25 mouse cellular contexts compared by ENCODE assay signal in the genomic region with DNA sequence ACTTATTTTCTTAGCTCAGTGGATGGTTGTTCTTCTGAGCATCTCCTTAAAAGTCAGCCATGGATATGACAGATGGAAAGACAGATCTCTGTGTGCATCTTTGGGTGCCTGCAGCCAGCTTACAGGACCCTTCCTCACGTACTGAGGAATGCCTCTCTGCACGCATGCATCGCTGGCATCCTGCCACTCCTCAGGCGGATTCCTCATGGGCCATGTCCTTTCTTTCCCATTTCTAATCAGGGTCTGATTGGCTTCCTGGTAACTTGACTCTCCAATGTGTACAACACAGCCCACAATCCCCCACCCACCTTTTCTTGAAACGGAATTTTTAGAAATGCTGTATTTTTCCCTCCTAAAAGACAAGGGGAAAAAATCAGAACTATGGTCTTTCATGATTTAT.
DNase-seq lines count a peak whose midpoint lies in the region; ATAC-seq lines count a peak whose summit lies in the region.
"Had no signal": no experiment of that assay in that cellular context is flagged by ENCODE, and none has a peak within 500 bp of the region (broad histone marks: within the 10 kb centered on the region; RNA-seq: fewer than 3 reads in every experiment).

No protein-coding gene starts in this region.

- H3K4me1 ChIP-seq in intestine, embryonic 14.5 days (replicated peaks; ENCODE audit: control insufficient read depth, insufficient read depth, low read length), result no peaks in the 10 kb centered on the region
- H3K4me1 ChIP-seq in intestine, embryonic 16.5 days (ENCODE audit: control insufficient read depth, insufficient read depth, low read length), result no peaks in the 10 kb centered on the region
- no peaks in the 10 kb centered on the region for H3K4me1 ChIP-seq in midbrain, embryonic 13.5 days (replicated peaks)
- H3K4me1 ChIP-seq in midbrain, embryonic 15.5 days, result no peaks in the 10 kb centered on the region
- no peaks in the 10 kb centered on the region for H3K4me1 ChIP-seq in embryonic facial prominence, embryonic 11.5 days (ENCODE audit: control insufficient read depth, insufficient read depth, low read length)
- H3K4me1 ChIP-seq in forebrain, embryonic 13.5 days, result no peaks in the 10 kb centered on the region
- H3K4me1 ChIP-seq: forebrain, embryonic 12.5 days; hindbrain, embryonic 10.5 days; kidney, embryonic 15.5 days; lung, embryonic 15.5 days had no signal

- no peaks in the 10 kb centered on the region for H3K36me3 ChIP-seq in intestine, embryonic 14.5 days (ENCODE audit: control insufficient read depth, insufficient read depth, low read length)
- no peaks in the 10 kb centered on the region for H3K36me3 ChIP-seq in intestine, embryonic 16.5 days (ENCODE audit: control insufficient read depth, insufficient read depth, low read length)
- no peaks in the 10 kb centered on the region for H3K36me3 ChIP-seq in midbrain, embryonic 13.5 days
- no peaks in the 10 kb centered on the region for H3K36me3 ChIP-seq in midbrain, embryonic 15.5 days (replicated peaks)
- H3K36me3 ChIP-seq in embryonic facial prominence, embryonic 11.5 days (replicated peaks; ENCODE audit: control insufficient read depth, insufficient read depth, low read depth, low read length), result no peaks in the 10 kb centered on the region
- no peaks in the 10 kb centered on the region for H3K36me3 ChIP-seq in forebrain, embryonic 13.5 days (ENCODE audit: poor library complexity, severe bottlenecking)
- H3K36me3 ChIP-seq: forebrain, embryonic 12.5 days; hindbrain, embryonic 10.5 days; kidney, embryonic 15.5 days; lung, embryonic 15.5 days had no signal

- peak; percentile 47 for DNase-seq in intestine, embryonic 14.5 days (ENCODE audit: low spot score)
- peak; percentile 64 for DNase-seq in embryonic facial prominence, embryonic 11.5 days (ENCODE audit: low spot score)
- no peak for DNase-seq in spleen, postnatal 36 days (ENCODE audit: low spot score in 2 of 2)
- DNase-seq: adrenal gland, postnatal 14 days; cerebellum, adult 18-20 months; gastrocnemius, postnatal 10 days; heart, postnatal 14 days; kidney, adult 11 months; layer of hippocampus, postnatal 36 days; liver; right cerebral cortex, postnatal 25 days; thymus, adult 18-20 months; thymus, postnatal 36 days had no signal

- no peaks in the 10 kb centered on the region for H3K9me3 ChIP-seq in intestine, embryonic 14.5 days (ENCODE audit: control insufficient read depth, low read length)
- no peaks in the 10 kb centered on the region for H3K9me3 ChIP-seq in intestine, embryonic 16.5 days (ENCODE audit: control insufficient read depth, low read length)
- no peaks in the 10 kb centered on the region for H3K9me3 ChIP-seq in midbrain, embryonic 13.5 days
- no peaks in the 10 kb centered on the region for H3K9me3 ChIP-seq in midbrain, embryonic 15.5 days
- no peaks in the 10 kb centered on the region for H3K9me3 ChIP-seq in embryonic facial prominence, embryonic 11.5 days (replicated peaks; ENCODE audit: control insufficient read depth, low read length)
- H3K9me3 ChIP-seq in forebrain, embryonic 13.5 days (replicated peaks), result no peaks in the 10 kb centered on the region
- H3K9me3 ChIP-seq: forebrain, embryonic 12.5 days; hindbrain, embryonic 10.5 days; kidney, embryonic 15.5 days; lung, embryonic 15.5 days had no signal

- no peak overlapping the region for H3K9ac ChIP-seq in intestine, embryonic 14.5 days (ENCODE audit: low read length)
- H3K9ac ChIP-seq in intestine, embryonic 16.5 days (ENCODE audit: low read depth, low read length), result no peak overlapping the region
- no peak overlapping the region for H3K9ac ChIP-seq in midbrain, embryonic 13.5 days (replicated peaks)
- H3K9ac ChIP-seq in midbrain, embryonic 15.5 days, result no peak overlapping the region
- H3K9ac ChIP-seq in embryonic facial prominence, embryonic 11.5 days (replicated peaks; ENCODE audit: low read length), result no peak overlapping the region
- H3K9ac ChIP-seq in forebrain, embryonic 13.5 days, result no peak overlapping the region
- H3K9ac ChIP-seq: forebrain, embryonic 12.5 days; kidney, embryonic 15.5 days; liver, embryonic 14.5 days; lung, embryonic 15.5 days had no signal

- H3K4me3 ChIP-seq in intestine, embryonic 14.5 days (ENCODE audit: low read depth, low read length), result no peak overlapping the region
- no peak overlapping the region for H3K4me3 ChIP-seq in intestine, embryonic 16.5 days (ENCODE audit: low read length)
- H3K4me3 ChIP-seq in midbrain, embryonic 13.5 days (replicated peaks), result no peak overlapping the region
- H3K4me3 ChIP-seq in midbrain, embryonic 15.5 days, result no peak overlapping the region
- H3K4me3 ChIP-seq in embryonic facial prominence, embryonic 11.5 days (ENCODE audit: low read depth, low read length), result no peak overlapping the region
- no peak overlapping the region for H3K4me3 ChIP-seq in forebrain, embryonic 13.5 days
- H3K4me3 ChIP-seq: forebrain, embryonic 12.5 days; hindbrain, embryonic 10.5 days; kidney, embryonic 15.5 days; lung, embryonic 15.5 days had no signal

- 55% methylated on average over 5 of the region's 5 CpGs for WGBS in intestine, embryonic 14.5 days
- WGBS in intestine, embryonic 16.5 days, result 60% methylated on average over 5 of the region's 5 CpGs
- WGBS in midbrain, embryonic 13.5 days, result 70% methylated on average over 5 of the region's 5 CpGs
- WGBS in midbrain, embryonic 15.5 days, result 58% methylated on average over 5 of the region's 5 CpGs
- 34% methylated on average over 5 of the region's 5 CpGs for WGBS in embryonic facial prominence, embryonic 11.5 days
- 45% methylated on average over 5 of the region's 5 CpGs for WGBS in forebrain, embryonic 13.5 days

- H3K27me3 ChIP-seq in intestine, embryonic 14.5 days (replicated peaks; ENCODE audit: control insufficient read depth, insufficient read depth, low read length), result peaks cover 29% of the 10 kb centered on the region
- no peaks in the 10 kb centered on the region for H3K27me3 ChIP-seq in intestine, embryonic 16.5 days (replicated peaks; ENCODE audit: control insufficient read depth, insufficient read depth, low read length)
- H3K27me3 ChIP-seq in midbrain, embryonic 13.5 days, result no peaks in the 10 kb centered on the region
- no peaks in the 10 kb centered on the region for H3K27me3 ChIP-seq in midbrain, embryonic 15.5 days (replicated peaks)
- no peaks in the 10 kb centered on the region for H3K27me3 ChIP-seq in embryonic facial prominence, embryonic 11.5 days (ENCODE audit: control insufficient read depth, insufficient read depth, low read length)
- H3K27me3 ChIP-seq in forebrain, embryonic 13.5 days, result no peaks in the 10 kb centered on the region
- H3K27me3 ChIP-seq: forebrain, embryonic 12.5 days; lung, embryonic 15.5 days had no signal

- no peak for ATAC-seq in intestine, embryonic 14.5 days (replicated peaks; ENCODE audit: low FRiP score, low TSS enrichment, low read depth)
- ATAC-seq in intestine, embryonic 16.5 days, result no peak
- ATAC-seq in midbrain, embryonic 13.5 days, result 0 out of 2 replicates have a peak, but pooled peaks have one; percentile 34
- ATAC-seq in midbrain, embryonic 15.5 days (replicated peaks), result no peak
- ATAC-seq in embryonic facial prominence, embryonic 11.5 days (replicated peaks; ENCODE audit: insufficient number of reproducible peaks, low FRiP score, low TSS enrichment, low read depth), result peak; percentile 61; the same call in 1 of the 2 replicates
- ATAC-seq in forebrain, embryonic 13.5 days, result no peak
- ATAC-seq: hindbrain, postnatal 0 days; Patski had no signal

- no peak overlapping the region for H3K27ac ChIP-seq in intestine, embryonic 14.5 days (ENCODE audit: low read depth)
- H3K27ac ChIP-seq in intestine, embryonic 16.5 days (ENCODE audit: low read length), result no peak overlapping the region
- H3K27ac ChIP-seq in midbrain, embryonic 13.5 days, result no peak overlapping the region
- no peak overlapping the region for H3K27ac ChIP-seq in midbrain, embryonic 15.5 days
- no peak overlapping the region for H3K27ac ChIP-seq in embryonic facial prominence, embryonic 11.5 days (replicated peaks; ENCODE audit: low read depth, low read length)
- no peak overlapping the region for H3K27ac ChIP-seq in forebrain, embryonic 13.5 days
- H3K27ac ChIP-seq: forebrain, embryonic 12.5 days; hindbrain, embryonic 10.5 days; hindbrain, postnatal 0 days; kidney, embryonic 15.5 days; liver, embryonic 14.5 days; lung, embryonic 15.5 days had no signal

- H3K4me2 ChIP-seq in intestine, embryonic 14.5 days (ENCODE audit: low read length), result no peak overlapping the region
- no peak overlapping the region for H3K4me2 ChIP-seq in intestine, embryonic 16.5 days (ENCODE audit: low read depth, low read length)
- no peak overlapping the region for H3K4me2 ChIP-seq in midbrain, embryonic 13.5 days (replicated peaks)
- no peak overlapping the region for H3K4me2 ChIP-seq in midbrain, embryonic 15.5 days
- no peak overlapping the region for H3K4me2 ChIP-seq in embryonic facial prominence, embryonic 11.5 days (ENCODE audit: low read depth, low read length)
- no peak overlapping the region for H3K4me2 ChIP-seq in forebrain, embryonic 13.5 days
- H3K4me2 ChIP-seq: forebrain, embryonic 12.5 days; kidney, embryonic 15.5 days; lung, embryonic 15.5 days; midbrain, embryonic 11.5 days had no signal

Comparison
In these comparisons a context has a peak if more than half of its experiments do, and no peak if none do; other contexts are left out.
1. ATAC-seq: peak in midbrain, embryonic 13.5 days (single experiment) and embryonic facial prominence, embryonic 11.5 days (single experiment); none in intestine, embryonic 14.5 days (single experiment), intestine, embryonic 16.5 days (single experiment), midbrain, embryonic 15.5 days (single experiment) and forebrain, embryonic 13.5 days (single experiment).
2. DNase-seq: peak in intestine, embryonic 14.5 days (single experiment) and embryonic facial prominence, embryonic 11.5 days (single experiment); none in spleen, postnatal 36 days (0 of 2).